Mouse (Mus musculus): Measurements from ENCODE around the gene Aldh16a1. TPM values are rescaled to one million over a fixed set of nuclear protein-coding genes. Genes with fewer than 3 reads are reported as not detected.
"Not testable (repeated sequence)": the region's sequence is repeated elsewhere in the genome, so short reads cannot be mapped to it uniquely, and the experiment has no call there.

The Aldh16a1 gene
- polyA plus RNA-seq, 1 experiment: 34.6 TPM

GRCm38 (mm10) chr7:45117566-45117965 is 36.8 kb downstream of the Aldh16a1 start:
- TF ChIP-seq USF1 (IDR thresholded peaks at IDR 0.05; ENCODE audit: low read depth): no peak
- no peak for TF ChIP-seq MYOD1 (IDR thresholded peaks at IDR 0.05; ENCODE audit: control insufficient read depth, insufficient read length, low read depth)
- no peak for TF ChIP-seq CEBPB (IDR thresholded peaks at IDR 0.05; ENCODE audit: low read depth)
- TF ChIP-seq CTCF (IDR thresholded peaks at IDR 0.05; ENCODE audit: control insufficient read depth, insufficient read depth, insufficient read length): no peak
- no peak for TF ChIP-seq MAX (IDR thresholded peaks at IDR 0.05)
- no peak for TF ChIP-seq FOSL1 (IDR thresholded peaks at IDR 0.05; ENCODE audit: insufficient read depth, low read length, poor library complexity, severe bottlenecking)
- TF ChIP-seq MYOG (IDR thresholded peaks at IDR 0.05; ENCODE audit: control insufficient read depth, extremely low read depth, insufficient read length): no peak
- Histone ChIP-seq H3K4me3 (ENCODE audit: insufficient read depth, poor library complexity, severe bottlenecking) (no peak overlapping the region), H3K27me3 (ENCODE audit: control insufficient read depth, insufficient read depth, insufficient read length) (no peaks in the 10 kb centered on the region), H3K79me2 (ENCODE audit: control insufficient read depth, insufficient read depth) (peaks cover 20% of the 10 kb centered on the region), H3ac (ENCODE audit: control insufficient read depth, insufficient read length, low read depth) (no peak overlapping the region), H3K79me3 (ENCODE audit: low read depth) (peaks cover 9% of the 10 kb centered on the region), H3K36me3 (ENCODE audit: control insufficient read depth, insufficient read depth) (peaks cover 39% of the 10 kb centered on the region)

- TF ChIP-seq FOSL1 (IDR thresholded peaks at IDR 0.05; ENCODE audit: insufficient read depth, low read length, poor library complexity, severe bottlenecking) (no peak), MAX (IDR thresholded peaks at IDR 0.05) (no peak), USF1 (IDR thresholded peaks at IDR 0.05; ENCODE audit: low read depth) (no peak), CTCF (IDR thresholded peaks at IDR 0.05; ENCODE audit: control insufficient read depth, insufficient read depth, insufficient read length) (no peak)
- H3K79me2 ChIP-seq (ENCODE audit: control insufficient read depth, insufficient read depth): no peaks in the 10 kb centered on the region
- H3K4me3 ChIP-seq (ENCODE audit: insufficient read depth, poor library complexity, severe bottlenecking): no peak overlapping the region
- H3K27me3 ChIP-seq (ENCODE audit: control insufficient read depth, insufficient read depth, insufficient read length): no peaks in the 10 kb centered on the region
- H3K36me3 ChIP-seq (ENCODE audit: control insufficient read depth, insufficient read depth): no peaks in the 10 kb centered on the region
- H3K79me3 ChIP-seq (ENCODE audit: low read depth): no peaks in the 10 kb centered on the region
- no peak overlapping the region for H3ac ChIP-seq (ENCODE audit: control insufficient read depth, insufficient read length, low read depth)
These were observed 40.9 kb downstream of the Aldh16a1 start for GRCm38 (mm10) chr7:45113476-45113875.

GRCm38 (mm10) chr7:45112529-45112928 is 41.9 kb downstream of the Aldh16a1 start:
- H3K4me3 ChIP-seq (ENCODE audit: insufficient read depth, poor library complexity, severe bottlenecking): no peak overlapping the region
- no peaks in the 10 kb centered on the region for H3K79me3 ChIP-seq (ENCODE audit: low read depth)
- no peak overlapping the region for H3ac ChIP-seq (ENCODE audit: control insufficient read depth, insufficient read length, low read depth)

GRCm38 (mm10) chr7:45111940-45112339 is 42.4 kb downstream of the Aldh16a1 start:
- Histone ChIP-seq H3K79me2 (ENCODE audit: control insufficient read depth, insufficient read depth) (no peaks in the 10 kb centered on the region), H3K79me3 (ENCODE audit: low read depth) (no peaks in the 10 kb centered on the region)
- no peak for TF ChIP-seq MYOG (IDR thresholded peaks at IDR 0.05; ENCODE audit: control insufficient read depth, extremely low read depth, insufficient read length)
- TF ChIP-seq MAX (IDR thresholded peaks at IDR 0.05): no peak
- TF ChIP-seq CTCF (IDR thresholded peaks at IDR 0.05; ENCODE audit: control insufficient read depth, insufficient read depth, insufficient read length): no peak
- no peak for TF ChIP-seq USF1 (IDR thresholded peaks at IDR 0.05; ENCODE audit: low read depth)
- TF ChIP-seq CEBPB (IDR thresholded peaks at IDR 0.05; ENCODE audit: low read depth): no peak
- no peak for TF ChIP-seq MYOD1 (IDR thresholded peaks at IDR 0.05; ENCODE audit: control insufficient read depth, insufficient read length, low read depth)
- no peak for TF ChIP-seq FOSL1 (IDR thresholded peaks at IDR 0.05; ENCODE audit: insufficient read depth, low read length, poor library complexity, severe bottlenecking)

More at GRCm38 (mm10) chr7:45112529-45112928, 41.9 kb downstream of the Aldh16a1 start:
- H3K36me3 ChIP-seq (ENCODE audit: control insufficient read depth, insufficient read depth): no peaks in the 10 kb centered on the region
- H3K27me3 ChIP-seq (ENCODE audit: control insufficient read depth, insufficient read depth, insufficient read length): no peaks in the 10 kb centered on the region
- TF ChIP-seq MAX (IDR thresholded peaks at IDR 0.05): no peak
- no peak for TF ChIP-seq MYOG (IDR thresholded peaks at IDR 0.05; ENCODE audit: control insufficient read depth, extremely low read depth, insufficient read length)
- no peak for TF ChIP-seq CEBPB (IDR thresholded peaks at IDR 0.05; ENCODE audit: low read depth)
- no peak for TF ChIP-seq USF1 (IDR thresholded peaks at IDR 0.05; ENCODE audit: low read depth)
- TF ChIP-seq FOSL1 (IDR thresholded peaks at IDR 0.05; ENCODE audit: insufficient read depth, low read length, poor library complexity, severe bottlenecking): no peak
- no peak for TF ChIP-seq MYOD1 (IDR thresholded peaks at IDR 0.05; ENCODE audit: control insufficient read depth, insufficient read length, low read depth)
- TF ChIP-seq CTCF (IDR thresholded peaks at IDR 0.05; ENCODE audit: control insufficient read depth, insufficient read depth, insufficient read length): no peak
- H3K79me2 ChIP-seq (ENCODE audit: control insufficient read depth, insufficient read depth): no peaks in the 10 kb centered on the region

GRCm38 (mm10) chr7:45110089-45110488 is 44.3 kb downstream of the Aldh16a1 start:
- not testable (repeated sequence) for H3K4me3 ChIP-seq (ENCODE audit: insufficient read depth, poor library complexity, severe bottlenecking); H3K79me2 ChIP-seq (ENCODE audit: control insufficient read depth, insufficient read depth); H3K36me3 ChIP-seq (ENCODE audit: control insufficient read depth, insufficient read depth); H3K79me3 ChIP-seq (ENCODE audit: low read depth); H3ac ChIP-seq (ENCODE audit: control insufficient read depth, insufficient read length, low read depth); H3K27me3 ChIP-seq (ENCODE audit: control insufficient read depth, insufficient read depth, insufficient read length)

More at GRCm38 (mm10) chr7:45111940-45112339, 42.4 kb downstream of the Aldh16a1 start:
- Histone ChIP-seq H3K4me3 (ENCODE audit: insufficient read depth, poor library complexity, severe bottlenecking) (no peak overlapping the region), H3K27me3 (ENCODE audit: control insufficient read depth, insufficient read depth, insufficient read length) (no peaks in the 10 kb centered on the region), H3K36me3 (ENCODE audit: control insufficient read depth, insufficient read depth) (no peaks in the 10 kb centered on the region), H3ac (ENCODE audit: control insufficient read depth, insufficient read length, low read depth) (no peak overlapping the region)

- no peaks in the 10 kb centered on the region for H3K79me3 ChIP-seq (ENCODE audit: low read depth)
- H3K4me3 ChIP-seq (ENCODE audit: insufficient read depth, poor library complexity, severe bottlenecking): no peak overlapping the region
- H3ac ChIP-seq (ENCODE audit: control insufficient read depth, insufficient read length, low read depth): no peak overlapping the region
- TF ChIP-seq CEBPB (IDR thresholded peaks at IDR 0.05; ENCODE audit: low read depth) (no peak), USF1 (IDR thresholded peaks at IDR 0.05; ENCODE audit: low read depth) (no peak), MYOD1 (IDR thresholded peaks at IDR 0.05; ENCODE audit: control insufficient read depth, insufficient read length, low read depth) (no peak), FOSL1 (IDR thresholded peaks at IDR 0.05; ENCODE audit: insufficient read depth, low read length, poor library complexity, severe bottlenecking) (no peak), MYOG (IDR thresholded peaks at IDR 0.05; ENCODE audit: control insufficient read depth, extremely low read depth, insufficient read length) (no peak), MAX (IDR thresholded peaks at IDR 0.05) (no peak), CTCF (IDR thresholded peaks at IDR 0.05; ENCODE audit: control insufficient read depth, insufficient read depth, insufficient read length) (no peak)
- no peaks in the 10 kb centered on the region for H3K79me2 ChIP-seq (ENCODE audit: control insufficient read depth, insufficient read depth)
- no peaks in the 10 kb centered on the region for H3K36me3 ChIP-seq (ENCODE audit: control insufficient read depth, insufficient read depth)
- H3K27me3 ChIP-seq (ENCODE audit: control insufficient read depth, insufficient read depth, insufficient read length): no peaks in the 10 kb centered on the region
These were observed 47.2 kb downstream of the Aldh16a1 start for GRCm38 (mm10) chr7:45107052-45107645.

All from C2C12 (cell line).